Mouse (Mus musculus): ENCODE results near the gene Gm17651. TPM values are rescaled to one million over a fixed set of nuclear protein-coding genes. Genes with fewer than 3 reads are reported as not detected.

Gene Gm17651
- total RNA-seq, 2 experiments from 2014 or later: not detected

DNA sequence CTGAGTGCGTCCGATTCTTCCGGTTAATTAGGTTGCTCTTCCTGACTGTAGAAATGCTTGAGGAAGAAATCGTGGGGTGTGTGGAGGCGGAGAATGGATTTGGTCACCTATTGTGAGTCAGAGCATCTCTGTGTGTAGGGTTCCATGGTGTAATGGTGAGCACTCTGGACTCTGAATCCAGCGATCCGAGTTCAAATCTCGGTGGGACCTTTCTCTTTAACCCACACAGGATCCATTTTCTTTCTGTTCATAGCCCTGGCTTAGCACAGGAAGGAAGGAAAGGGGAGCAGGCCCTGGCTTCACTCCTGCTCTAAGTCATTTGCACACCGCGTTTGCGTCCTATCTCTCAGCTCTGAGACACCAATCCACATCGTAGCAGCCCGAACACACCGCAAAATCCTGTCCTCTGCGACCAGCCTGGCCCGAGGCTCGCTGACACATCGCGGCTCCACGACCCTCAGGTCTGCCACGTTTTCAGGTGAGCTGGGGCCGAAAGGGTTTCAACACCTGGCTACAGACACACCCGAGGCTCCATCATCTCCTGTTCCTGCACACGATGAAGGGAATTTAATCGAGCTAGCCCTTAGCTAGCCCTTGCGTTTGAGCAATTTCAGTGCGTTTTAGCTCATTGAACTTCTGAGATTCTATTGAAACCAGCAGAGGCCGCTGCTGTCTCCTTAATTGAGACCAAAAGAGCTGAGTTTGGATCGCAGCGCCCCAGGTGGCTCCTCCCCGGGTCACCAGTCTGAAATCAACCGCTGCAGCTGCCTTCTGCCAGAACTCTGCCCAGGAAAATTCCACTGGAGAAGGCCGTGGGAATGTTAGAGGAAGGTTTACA is 7.0 kb upstream of the Gm17651 start:
- intact Hi-C loops (cut with DNase I): loop anchor here (1.0 to 10.0 kb wide), 2 partner anchors 198 to 333 kb away; partner anchors contain the start of gene Notch2
- peak; percentile 61 to 71 for DNase-seq

DNA sequence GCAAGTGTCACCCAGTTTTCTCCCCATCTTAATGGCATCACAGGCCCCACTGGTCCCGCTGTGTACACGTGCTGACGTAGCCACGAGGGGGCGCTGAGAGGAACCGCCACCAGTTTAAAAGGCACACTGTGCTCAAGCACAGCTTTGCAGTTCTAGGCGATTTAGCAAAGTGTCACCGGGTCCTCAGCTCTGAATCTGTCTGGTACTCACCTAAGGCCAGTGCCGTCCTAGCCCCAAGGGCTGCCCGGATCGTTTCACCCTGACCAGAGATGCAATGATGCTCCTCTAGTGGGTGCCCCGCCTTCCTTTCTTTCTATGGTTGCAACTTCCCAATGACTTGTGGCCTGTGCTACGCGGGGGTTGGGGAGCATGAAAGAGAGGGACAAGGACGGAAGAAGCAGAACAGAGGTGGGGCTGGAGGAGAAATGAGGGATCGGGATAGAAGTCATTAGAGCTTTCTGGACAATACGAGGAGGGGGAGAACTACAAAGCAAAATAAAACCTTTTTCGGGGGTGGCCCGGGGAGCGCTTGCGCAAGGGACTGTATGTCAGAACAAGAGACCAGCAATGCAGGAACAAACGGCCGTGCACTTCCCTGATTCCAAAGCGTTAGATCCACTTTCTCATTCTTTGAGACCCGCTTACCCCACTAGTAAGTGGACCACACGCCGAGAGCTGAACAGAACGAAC is 6.3 kb upstream of the Gm17651 start:
- intact Hi-C loops (cut with DNase I): loop anchor here (1.0 to 10.0 kb wide), 2 partner anchors 199 to 334 kb away; partner anchors contain the start of gene Notch2

DNA sequence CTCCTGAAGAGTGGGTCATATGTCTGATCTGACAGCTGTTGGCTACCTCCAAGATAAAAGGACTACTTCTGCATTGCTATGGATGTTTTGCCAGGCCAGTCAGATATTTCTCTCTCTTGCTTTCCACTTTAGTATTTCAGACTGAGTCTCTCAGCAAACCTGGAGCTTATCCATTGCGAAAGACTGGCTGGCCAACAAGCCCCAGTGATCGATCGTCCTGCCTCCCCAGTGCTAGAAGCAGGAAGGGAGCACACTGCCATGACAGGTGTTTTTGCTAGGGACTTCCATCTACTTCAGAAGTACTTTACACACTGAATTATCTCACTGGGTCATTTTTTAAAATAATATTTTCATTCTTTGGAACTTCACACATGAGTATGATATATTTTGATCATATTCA is 3.9 kb upstream of the Gm17651 start:
- no peak for DNase-seq
- intact Hi-C loops (cut with DNase I): no loop called here

More for the DNA sequence above, 6.3 kb upstream of the Gm17651 start:
- peak; percentile 85 to 87 for DNase-seq

DNA sequence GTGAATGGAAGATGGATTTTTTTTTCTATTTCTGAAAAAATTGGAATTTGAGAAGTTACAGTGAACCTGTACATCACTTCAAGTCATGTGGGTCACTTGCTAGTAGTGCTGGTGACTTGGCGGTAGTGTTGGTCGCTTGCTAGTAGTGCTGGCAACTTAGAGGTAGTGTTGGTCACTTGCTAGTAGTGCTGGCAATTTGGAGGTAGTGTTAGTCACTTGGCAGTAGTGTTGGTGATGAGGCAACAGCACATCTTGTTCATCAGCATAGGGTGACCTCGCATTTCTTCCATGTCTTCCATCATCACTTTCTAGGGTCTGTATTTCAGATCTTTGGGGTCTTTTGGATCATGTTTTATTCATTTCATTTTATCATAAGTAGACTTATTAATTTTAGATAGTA is 1.6 kb upstream of the Gm17651 start:
- no peak for DNase-seq
- intact Hi-C loops (cut with DNase I): no loop called here

DNA sequence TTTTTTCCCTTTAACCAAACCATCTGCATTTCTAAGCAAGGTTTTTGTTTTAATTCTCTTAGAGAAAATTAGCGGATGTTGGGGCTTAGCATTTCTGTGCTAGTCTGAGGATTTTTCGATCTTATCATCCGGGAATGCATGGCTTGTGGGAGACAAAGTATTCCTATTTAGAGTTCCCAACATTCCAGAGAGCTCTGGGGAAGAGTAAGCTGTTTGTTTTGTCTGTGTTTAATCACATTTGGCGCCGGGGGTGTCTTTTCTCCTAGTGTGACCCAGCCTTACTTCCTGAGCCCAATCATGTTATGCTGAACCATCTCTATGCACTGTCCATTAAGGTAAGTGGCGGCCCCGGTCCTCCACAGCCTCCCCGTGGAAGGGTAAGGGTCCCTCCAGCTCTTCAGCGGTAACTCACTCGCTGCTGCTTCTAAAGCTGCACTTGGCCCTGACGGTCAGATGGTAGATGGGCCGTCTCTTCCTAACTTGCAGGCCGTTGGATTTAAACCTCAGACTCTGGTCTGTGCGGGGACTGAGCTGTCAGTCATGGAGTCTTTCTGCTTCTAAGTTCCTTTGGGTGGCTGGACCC is 7.3 kb downstream of the Gm17651 start:
- intact Hi-C loops (cut with DNase I): no loop called here
- DNase-seq: no peak

DNA sequence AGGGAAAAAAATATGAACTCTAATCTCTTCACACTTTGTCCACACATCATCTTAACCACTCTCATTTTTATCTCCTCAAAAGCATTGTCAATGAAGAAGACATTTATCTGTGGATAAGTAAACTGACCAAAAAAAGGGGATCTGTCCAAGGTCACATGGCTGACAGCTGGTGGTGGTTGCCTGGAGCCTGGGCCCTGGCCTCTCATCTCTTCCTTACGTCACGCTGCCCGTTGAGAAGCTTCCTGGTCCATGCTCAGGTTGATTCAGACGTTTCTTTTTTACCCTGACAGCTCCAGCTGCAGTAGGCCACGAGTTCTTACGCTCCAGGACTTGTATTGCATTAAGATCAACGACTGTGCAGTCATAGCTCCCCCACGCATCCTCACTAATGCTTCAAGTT is 8.3 kb downstream of the Gm17651 start:
- intact Hi-C loops (cut with DNase I): no loop called here
- no peak for DNase-seq

DNA sequence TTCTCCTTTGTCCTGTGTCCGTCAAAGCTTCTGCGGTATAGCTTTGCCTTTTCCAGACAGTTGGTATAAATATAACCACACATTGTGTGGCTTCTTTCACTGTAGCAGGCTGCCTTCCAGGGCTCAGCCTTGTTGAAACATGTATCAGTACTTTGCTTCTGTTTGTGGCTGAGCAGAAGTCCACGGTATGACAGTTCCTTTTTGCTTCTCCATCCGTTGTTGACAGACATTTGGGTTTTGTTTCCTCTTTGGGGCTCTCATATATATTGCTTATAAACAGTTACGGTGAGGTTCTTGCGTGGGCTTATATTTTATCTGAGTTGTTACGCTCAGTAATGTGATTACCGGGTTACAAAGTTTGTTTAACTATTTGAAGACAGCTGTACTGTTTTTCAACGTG is 9.0 kb downstream of the Gm17651 start:
- intact Hi-C loops (cut with DNase I): no loop called here
- no peak for DNase-seq

DNA sequence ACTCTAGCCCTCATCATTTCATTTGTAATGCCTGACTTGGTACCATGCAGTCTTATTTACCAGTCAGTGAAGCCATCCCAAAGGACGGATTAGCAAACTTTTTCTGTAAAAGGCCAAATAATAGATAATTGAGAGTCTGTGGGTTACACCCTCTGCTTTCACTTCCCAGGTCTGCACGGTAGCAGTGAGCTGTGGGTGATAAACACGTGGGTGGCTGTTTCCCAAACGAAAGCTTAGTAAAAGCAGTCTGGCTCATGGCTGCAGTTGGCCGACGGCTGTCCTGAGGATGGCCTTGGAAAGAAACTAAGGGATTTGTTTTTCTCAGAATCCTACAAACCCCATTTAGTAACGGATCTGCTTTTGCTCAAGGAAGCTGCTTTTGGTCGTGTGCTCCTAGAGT is 13.3 kb downstream of the Gm17651 start:
- intact Hi-C loops (cut with DNase I): no loop called here
- peak in 1 of 2 experiments; percentile 15 for DNase-seq

DNA sequence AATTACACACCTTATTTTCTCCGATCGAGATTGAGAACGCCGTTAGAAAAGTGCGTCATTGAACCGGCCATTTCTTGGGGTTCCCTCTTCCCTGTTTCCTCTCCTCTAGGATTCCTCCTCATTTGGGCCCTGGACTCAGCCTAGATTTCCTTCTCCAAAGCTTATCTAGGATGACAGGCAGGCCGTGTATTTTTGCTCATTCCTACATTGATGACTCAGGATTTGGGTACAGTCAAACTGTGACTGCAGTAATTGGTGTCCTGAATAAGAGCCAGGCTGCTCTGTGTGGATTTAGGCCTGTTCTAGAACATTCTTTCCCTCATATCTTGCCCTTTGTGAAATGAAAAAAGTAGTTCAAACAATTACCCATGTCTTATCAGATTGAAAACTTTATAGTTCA is 14.7 kb downstream of the Gm17651 start:
- no peak for DNase-seq
- intact Hi-C loops (cut with DNase I): no loop called here

DNA sequence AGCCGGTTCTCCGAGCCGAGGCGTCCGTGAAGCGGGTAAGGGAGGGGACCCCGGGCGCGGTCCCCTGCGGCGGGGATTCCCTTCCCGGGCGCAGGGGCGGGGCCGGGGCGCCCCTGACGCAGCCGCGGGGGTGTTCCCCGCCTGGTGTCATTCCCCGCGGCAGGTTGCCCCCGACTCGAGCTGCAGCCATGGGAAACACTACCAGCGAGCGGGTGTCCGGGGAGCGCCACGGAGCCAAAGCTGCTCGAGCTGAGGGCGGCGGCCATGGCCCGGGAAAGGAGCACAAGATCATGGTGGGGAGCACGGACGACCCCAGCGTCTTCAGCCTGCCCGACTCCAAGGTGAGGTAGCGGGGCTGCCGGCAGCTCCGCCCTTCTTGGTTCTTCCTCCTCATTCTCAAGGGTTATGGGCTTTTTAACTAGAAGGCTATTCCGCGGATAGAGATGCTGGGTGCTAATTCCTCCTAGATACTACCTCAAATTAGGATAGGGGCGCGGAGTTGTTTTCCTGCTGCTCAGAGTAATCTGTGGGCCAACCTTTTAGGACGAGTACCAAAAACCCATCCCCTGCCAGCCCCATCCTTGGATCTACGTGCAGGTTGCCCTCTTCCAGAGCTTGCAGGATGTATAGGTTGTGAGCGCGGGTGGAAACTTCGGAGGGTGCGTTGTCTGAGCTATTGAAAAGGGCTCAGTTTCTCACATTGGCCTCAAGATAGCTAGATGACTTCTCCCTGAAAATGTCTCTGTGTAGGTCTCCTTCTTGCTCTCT is 15.9 kb downstream of the Gm17651 start:
- intact Hi-C loops (cut with DNase I): no loop called here
- no peak for DNase-seq

DNA sequence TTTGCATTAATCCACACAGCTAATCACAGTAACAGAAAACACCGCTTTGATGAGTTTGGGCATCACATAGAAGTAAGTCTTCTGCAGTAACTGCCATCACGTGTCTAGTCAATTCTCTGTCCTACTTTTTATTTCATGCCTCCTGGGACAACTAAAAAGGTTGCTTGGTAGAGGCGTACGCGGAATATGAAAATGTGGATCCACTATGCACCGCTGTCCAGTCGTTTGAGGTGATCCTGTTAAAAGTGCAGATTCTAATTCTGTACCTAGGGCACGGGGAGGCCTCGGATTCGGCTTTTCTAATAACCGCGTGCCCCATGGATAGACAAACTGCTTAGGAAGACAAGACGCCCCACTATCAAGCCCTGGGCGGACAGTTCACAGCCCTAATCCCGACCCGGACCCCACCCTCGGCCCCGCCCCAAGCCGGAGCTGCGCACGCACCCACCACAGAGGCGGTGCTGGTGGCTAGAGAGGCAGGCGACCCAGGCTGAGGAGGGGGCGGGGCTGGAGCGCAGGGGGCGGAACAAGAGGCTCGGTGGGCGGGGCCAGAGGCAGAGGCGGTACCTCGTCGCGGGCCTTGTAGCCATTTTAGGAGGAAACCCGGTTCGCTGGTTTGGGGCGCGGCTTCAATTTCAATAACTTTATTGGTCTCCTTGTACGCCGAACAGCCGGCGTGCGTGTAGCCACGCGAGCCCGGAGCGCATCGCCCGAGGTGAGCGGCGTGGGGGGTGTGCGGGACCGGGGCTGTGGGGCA is 16.7 kb downstream of the Gm17651 start, which contains the start of gene Prkab2:
Prkab2 (plus strand) TSS at position 539 of the 757 bp plus-strand sequence.
- intact Hi-C loops (cut with DNase I): loop anchor here (2.0 kb wide), 1 partner anchor 47 kb away; the partner anchor contains the start of gene Chd1l
- peak; percentile 100 for DNase-seq

DNA sequence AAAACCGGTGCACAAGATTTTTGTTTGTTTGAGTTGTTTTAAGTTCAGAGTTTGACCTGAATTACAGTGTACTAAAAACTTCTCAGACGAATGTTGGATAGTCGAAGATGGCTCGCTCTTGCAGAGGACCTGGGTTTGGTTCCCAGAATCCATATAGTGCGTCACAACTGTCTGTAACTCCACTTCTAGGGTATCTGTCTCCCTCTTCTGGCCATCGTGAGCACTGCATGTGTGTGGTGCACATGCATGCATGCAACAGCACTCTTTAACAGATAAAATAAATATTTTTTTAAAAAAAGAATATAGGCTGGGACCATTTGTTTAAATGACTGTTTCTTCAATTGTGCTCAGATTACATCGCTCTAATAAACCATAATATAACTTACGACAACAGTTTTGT is 19.6 kb downstream of the Gm17651 start:
- intact Hi-C loops (cut with DNase I): no loop called here
- no peak for DNase-seq

DNA sequence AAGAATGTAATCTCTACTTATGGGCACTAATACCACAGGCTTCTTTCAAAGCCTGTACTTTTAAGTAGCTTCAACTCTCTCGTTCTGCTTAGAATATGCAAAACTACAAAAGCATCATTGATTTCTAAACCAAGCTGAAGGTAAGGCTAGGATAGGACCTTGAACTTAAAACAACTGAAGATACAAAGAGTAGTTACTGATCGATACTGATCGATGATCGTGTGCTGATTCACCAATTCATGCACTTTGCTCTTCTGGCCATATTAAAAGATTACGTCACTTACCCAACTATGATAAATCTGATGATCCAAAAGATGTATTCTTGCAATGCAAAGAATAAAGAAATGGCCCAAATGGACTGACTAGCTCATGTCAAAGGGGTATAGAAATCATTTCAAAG is 20.7 kb downstream of the Gm17651 start:
- no peak for DNase-seq
- intact Hi-C loops (cut with DNase I): no loop called here

DNA sequence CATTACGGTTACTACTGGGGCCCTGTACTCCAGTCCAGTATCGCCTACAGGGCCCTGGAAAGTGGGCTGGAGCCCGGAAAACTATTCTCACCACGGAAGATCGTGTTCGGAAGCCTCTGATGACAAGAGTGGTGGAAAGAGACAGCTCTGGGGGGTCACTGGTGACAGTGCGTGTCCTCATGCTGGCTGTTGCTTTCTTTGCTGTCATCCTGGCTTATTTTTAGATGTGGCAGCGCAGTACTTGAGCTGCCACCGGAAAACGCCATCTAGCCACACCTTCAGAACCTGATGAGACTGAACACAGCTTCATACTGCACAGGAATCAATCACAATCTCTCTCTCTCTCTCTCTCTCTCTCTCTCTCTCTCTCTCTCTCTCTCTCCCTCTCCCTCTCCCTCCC is 22.9 kb downstream of the Gm17651 start:
- intact Hi-C loops (cut with DNase I): no loop called here
- peak; percentile 49 to 51 for DNase-seq

DNA sequence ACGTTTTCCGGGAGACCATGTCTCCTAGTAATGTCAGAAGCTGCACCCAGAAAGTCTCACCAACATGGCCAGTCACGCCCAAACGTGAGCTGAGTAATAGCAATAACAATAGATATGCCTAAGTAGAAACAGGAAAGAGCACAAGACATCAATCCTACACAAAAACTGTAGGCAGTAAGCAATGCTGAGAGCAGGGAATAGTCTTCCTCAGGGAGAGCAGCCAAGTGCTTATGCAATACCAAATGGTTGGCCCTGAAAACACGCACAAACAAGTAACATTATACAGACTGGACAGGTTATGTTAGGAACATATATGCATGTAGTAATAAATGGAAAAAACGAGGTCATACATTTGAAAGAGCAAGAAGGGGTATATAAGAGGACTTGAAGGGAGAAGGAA is 25.0 kb downstream of the Gm17651 start:
- intact Hi-C loops (cut with DNase I): no loop called here
- no peak for DNase-seq

DNA sequence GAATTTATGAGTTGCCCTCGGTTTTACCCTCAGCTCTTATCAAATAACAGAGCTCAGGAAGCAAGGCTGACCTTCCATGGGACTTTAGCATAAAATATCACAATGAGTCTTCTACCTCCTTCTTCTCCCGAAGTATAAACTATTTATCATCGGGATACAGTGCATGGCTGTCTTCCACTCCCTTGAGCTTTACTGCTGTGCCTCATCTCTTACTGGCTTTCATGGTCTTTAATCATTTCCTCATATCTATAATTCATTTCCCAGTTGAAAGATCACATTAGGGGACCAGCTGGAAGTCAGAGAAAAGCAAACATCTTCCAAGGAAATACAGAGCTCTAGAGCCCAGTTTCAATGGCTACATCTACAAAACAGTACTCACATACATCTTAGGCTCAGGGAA is 25.5 kb downstream of the Gm17651 start:
- DNase-seq: no peak
- intact Hi-C loops (cut with DNase I): no loop called here

DNA sequence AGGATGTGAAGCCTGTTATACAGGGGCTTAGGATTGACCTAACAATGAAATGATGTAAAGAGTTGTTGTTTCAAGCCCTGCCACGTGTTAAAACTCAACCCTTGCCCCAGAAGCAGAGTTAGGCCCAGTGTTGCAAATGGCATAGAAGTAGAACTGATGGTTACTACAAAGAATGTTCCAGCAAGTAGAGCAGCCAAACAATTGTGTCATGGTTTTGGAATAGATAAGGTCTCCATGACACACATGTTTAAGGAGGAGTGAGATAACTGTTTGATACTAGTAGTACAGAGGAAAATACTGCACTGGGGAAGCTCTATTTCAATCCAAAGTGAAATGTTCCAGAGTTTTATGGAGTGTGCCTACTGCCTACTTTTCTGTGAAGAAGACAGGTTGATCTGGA is 26.0 kb downstream of the Gm17651 start:
- intact Hi-C loops (cut with DNase I): no loop called here
- DNase-seq: peak in 1 of 2 experiments; percentile 56

DNA sequence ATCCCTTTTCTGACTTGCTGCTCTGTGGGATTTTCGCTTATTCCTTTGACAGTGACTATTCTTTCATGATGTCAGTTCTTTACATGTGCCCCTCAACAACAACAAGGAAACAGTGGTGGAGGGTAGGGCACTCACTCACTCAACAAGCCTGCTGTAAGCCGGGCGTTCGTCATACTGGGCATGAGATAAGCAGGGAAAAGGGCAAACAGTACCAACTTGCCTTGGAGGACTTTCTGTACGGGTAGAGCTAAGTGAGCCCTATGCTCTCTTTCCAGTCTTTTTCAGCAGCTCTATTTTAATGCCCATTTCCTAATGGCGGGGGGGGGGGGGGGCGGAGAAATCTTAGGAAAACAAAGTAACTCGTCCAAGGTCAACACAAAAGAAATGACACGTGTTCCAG is 32.5 kb downstream of the Gm17651 start:
- intact Hi-C loops (cut with DNase I): no loop called here

DNA sequence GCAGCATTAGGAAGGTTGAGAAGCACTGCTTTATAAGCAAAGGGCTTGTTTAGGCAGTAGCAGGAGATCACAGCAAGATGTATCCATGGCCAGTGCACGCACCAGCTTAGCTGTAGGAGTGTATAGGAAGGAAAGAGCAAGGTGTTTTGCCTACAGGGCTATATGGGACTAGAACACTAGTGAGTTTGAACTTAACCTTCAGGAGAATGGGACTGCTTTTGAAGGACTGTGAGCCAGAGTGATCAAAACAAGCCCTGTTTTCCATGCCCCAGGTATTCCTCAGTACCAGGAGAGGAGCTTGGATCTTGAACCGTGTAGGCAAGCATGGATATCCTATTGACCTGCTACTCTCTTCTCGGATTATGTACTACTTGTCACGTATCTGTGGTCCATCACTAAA is 33.1 kb downstream of the Gm17651 start:
- DNase-seq: no peak
- intact Hi-C loops (cut with DNase I): no loop called here

More for the DNA sequence above, 32.5 kb downstream of the Gm17651 start:
- DNase-seq: no peak

DNA sequence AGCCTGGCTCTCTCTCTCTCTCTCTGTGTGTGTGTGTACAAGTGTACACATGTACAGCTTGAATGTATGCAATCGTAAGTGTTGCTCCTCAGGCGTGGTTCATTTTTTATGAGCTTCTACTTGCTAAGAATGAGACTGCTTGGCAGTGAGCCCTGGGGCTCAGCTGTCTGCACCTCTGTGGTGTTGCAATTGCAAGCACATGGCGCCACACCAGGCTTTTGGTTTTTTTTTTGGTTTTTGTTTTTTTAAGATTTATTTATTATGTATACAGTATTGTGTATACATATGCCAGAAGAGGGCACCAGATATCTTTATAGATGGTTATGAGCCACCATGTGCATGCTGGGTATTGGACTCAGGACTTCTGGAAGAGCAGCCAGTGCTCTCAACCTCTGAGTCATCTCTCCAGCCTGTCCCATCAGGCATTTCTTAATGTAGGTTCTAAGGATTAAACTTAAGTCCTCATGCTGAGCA is 40.2 kb downstream of the Gm17651 start:
- DNase-seq: peak; percentile 75 to 78
- intact Hi-C loops (cut with DNase I): no loop called here
